Mouse (Mus musculus) liver, embryonic 14.5 days (tissue): ENCODE measurements around the gene Ube2cbp.

Source experiments
- CTCF ChIP-seq: IDR thresholded peaks from 2 replicates; pipeline ENCODE4 v1.5.1; 2016; ENCODE audit warnings: antibody characterized with exemption, low read depth, control low read depth
- EP300 ChIP-seq: IDR thresholded peaks from 2 replicates; pipeline ENCODE4 v1.6.1; 2016; ENCODE audit warnings: antibody characterized with exemption, low read depth

DNA sequence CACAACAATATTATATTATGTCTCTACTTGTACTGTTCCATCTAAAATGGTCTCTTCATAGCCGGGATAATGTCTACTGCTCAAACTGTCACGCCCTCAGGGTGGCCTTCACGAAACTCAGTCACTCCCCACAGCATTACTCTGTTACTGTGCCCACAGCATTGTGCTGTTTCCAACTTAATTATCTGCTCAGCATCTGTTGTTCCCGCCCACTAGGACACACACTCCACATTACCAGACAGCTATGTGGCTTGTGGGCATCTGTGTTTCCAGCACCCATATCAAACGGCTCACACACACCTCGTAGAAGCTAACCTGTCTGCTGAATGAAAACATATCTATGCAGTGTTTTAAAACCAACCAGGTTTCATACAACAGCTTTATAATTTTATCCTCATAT, 13.7 kb downstream of the Ube2cbp start:
- TF ChIP-seq CTCF (no peak), EP300 (no peak)
